Mouse (Mus musculus): ENCODE results near the gene Nacc1. TPM values are rescaled to one million over a fixed set of nuclear protein-coding genes. Genes with fewer than 3 reads are reported as not detected.
A peak's percentile ranks its signal among the peaks of the same experiment; 100 is the strongest.

The Nacc1 gene
- total RNA-seq, 1 experiment from 2014 or later = 68.3 TPM

DNA sequence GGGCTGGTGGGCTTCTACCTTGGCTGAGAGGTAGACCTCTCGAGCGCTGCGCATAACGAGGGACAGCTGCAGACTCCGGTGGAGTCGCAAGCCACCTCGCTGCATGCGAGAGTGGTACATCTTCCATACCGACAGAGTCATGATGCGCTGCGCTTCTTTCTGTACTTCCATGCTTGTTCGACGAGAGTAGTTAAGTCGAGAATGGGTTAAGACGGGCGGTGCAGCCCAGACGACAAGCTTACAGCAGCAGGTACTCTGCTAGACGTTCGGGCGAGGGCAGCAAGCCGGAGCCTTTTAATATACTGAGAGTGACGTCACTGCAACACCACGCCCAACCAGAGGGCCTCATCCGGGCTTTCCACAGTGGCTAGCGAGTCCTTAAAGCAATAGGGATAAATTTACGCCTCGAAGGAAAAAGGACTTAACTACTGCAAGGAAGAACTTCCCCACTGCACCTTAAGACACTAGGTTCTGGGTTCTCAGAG is 25.0 kb downstream of the Nacc1 start, which contains the start of gene Ier2:
Gene Ier2, minus strand, starts transcription at position 272 of the 485 bp plus-strand sequence.
- DNase-seq = peak; percentile 96

- peak; percentile 67 for DNase-seq
Measured at GRCm38 (mm10) chr8:84661961-84662571, 25.6 kb downstream of the Nacc1 start.

DNA sequence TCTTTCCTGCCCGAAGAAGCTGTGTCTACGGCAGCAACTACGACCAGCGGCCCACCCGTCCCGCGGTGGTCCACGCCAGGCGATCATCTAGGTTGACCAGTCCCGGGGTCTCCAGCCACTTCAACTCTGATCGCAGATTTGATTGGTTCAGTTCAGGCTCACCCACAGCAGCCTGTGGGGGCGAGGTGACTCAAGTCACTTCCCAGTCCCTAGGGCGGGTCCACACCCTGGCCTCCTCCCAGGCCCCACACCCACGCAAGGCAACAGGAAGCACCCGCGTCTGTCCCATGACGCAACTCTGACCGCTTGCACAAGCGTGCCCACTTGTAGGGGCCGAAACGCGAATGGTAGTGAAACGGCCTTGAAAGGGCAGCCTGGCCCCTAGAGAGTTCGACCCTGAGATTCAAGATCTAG is 26.2 kb downstream of the Nacc1 start:
- DNase-seq = peak; percentile 95

- DNase-seq = peak; percentile 74
Measured at GRCm38 (mm10) chr8:84660819-84661457, 26.7 kb downstream of the Nacc1 start.

GRCm38 (mm10) chr8:84659936-84660818 is 27.5 kb downstream of the Nacc1 start:
- DNase-seq = peak; percentile 77

DNA sequence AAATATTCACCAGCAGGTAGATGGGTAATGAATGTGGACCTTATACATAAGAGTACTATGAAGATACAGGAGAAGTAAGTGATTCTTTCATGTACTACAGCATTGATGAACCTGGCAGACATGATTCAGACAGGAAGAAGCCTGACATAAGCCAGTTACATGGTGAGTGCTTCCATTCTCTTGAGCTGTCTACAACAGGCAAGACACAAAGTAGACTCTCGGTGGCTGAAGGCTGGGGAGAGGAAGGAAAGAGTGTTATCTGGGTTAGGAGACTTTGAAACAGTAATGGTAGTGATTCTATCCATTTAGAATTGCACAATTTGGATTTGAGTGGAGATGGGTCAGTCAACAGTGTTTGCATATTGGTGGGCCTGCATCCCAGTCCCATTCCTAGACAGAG is 28.7 kb downstream of the Nacc1 start:
- no peak for DNase-seq

DNA sequence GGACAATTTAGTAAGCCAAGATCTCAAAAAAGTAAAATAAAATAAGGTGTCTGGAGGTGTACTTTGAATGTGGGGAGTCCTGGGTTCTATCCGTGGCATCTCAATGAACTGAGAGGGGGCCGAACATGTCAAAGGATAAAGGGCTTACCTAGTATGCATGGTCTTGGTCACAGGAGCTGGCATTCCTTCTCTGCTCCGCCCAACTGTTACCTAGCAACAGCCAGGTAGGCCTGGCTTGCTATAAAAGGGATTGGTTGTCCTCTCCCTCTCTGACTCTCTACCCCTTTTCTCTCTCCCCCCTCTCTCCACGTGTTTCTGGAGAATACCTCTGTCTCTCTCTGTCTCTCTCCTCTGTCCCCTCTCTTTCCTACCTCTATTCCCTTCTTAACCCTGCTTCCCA is 30.0 kb downstream of the Nacc1 start:
- DNase-seq = no peak

GRCm38 (mm10) chr8:84657203-84657602 is 30.5 kb downstream of the Nacc1 start:
- DNase-seq = no peak

GRCm38 (mm10) chr8:84656641-84657126 is 31.0 kb downstream of the Nacc1 start:
- DNase-seq = peak; percentile 86

GRCm38 (mm10) chr8:84656191-84656525 is 31.5 kb downstream of the Nacc1 start:
- peak; percentile 34 for DNase-seq

GRCm38 (mm10) chr8:84655336-84656190 is 32.1 kb downstream of the Nacc1 start:
- peak; percentile 50 for DNase-seq

GRCm38 (mm10) chr8:84654597-84654996 is 33.1 kb downstream of the Nacc1 start:
- no peak for DNase-seq

DNA sequence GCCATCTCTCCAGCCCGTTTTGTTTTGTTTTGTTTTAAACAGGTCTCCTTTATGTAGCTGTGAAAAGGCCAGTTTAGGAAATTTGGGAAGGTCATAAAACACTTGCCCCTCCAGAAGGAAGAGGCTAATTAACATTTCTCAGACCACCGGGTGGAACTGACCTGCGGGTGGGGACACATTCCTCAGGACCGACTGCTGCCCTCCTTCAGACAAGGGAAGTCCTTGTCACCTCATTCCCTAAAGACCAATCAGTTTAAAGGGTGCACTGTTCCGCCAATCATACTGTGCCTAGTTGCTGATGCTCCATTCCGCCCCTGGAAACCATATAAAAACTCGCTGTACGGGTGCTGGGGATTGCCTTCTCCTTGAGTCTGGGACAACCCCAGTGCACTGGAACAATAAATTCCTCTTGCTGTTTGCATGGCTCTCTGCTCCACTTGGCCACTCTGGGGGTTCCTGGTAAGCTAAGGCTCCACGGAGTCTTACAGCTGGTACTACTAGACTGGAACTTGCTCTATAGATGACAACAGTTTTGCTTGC is 34.5 kb downstream of the Nacc1 start:
- no peak for DNase-seq

DNA sequence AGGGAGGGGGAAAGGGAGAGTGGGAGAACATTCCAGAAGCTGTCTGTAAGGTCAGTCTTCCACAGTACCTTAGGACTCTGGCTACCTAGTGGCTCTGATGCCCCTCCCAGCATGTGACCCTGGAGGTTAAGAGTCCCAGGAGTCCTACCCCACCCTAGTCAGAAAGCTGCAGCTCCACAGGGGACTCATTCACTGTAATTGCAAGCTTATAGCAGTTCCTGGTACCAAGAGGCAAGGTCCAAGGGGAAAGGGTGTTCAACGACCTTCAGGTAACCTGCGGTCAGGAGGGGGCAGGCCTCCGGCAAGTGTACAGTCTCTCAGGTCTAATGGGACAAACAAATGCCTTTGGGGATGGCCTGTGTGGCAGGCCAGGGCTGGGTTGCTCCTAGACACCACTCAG is 37.4 kb downstream of the Nacc1 start:
- DNase-seq = no peak

DNA sequence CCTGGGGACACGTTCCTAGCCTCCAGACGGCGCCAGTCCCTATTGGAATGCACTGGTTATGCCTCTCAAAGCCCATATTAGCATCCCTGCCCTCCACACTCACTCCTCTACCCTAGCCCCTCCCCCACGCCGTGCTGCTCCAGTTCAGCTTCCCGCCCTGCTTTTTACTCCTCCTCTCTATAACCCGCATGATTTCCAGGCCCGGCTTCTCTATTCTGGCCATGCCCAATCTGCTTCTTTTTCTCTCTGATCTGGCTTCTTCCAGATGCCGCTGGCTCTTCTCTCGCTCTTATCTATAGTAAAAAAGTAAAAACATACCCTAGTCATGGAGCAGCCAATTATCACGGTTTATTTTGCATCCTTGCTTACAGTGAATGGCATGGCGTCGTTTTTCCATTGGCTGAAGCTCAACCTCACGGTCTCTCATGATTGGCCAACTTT is 40.2 kb downstream of the Nacc1 start:
- peak; percentile 39 for DNase-seq

- DNase-seq = no peak
Measured at GRCm38 (mm10) chr8:84646800-84647199, 40.9 kb downstream of the Nacc1 start.

GRCm38 (mm10) chr8:84643019-84643418 is 44.6 kb downstream of the Nacc1 start:
- no peak for DNase-seq

- no peak for DNase-seq
Measured at GRCm38 (mm10) chr8:84641578-84642361, 45.9 kb downstream of the Nacc1 start.

GRCm38 (mm10) chr8:84640617-84641294 is 46.9 kb downstream of the Nacc1 start:
- no peak for DNase-seq

DNA sequence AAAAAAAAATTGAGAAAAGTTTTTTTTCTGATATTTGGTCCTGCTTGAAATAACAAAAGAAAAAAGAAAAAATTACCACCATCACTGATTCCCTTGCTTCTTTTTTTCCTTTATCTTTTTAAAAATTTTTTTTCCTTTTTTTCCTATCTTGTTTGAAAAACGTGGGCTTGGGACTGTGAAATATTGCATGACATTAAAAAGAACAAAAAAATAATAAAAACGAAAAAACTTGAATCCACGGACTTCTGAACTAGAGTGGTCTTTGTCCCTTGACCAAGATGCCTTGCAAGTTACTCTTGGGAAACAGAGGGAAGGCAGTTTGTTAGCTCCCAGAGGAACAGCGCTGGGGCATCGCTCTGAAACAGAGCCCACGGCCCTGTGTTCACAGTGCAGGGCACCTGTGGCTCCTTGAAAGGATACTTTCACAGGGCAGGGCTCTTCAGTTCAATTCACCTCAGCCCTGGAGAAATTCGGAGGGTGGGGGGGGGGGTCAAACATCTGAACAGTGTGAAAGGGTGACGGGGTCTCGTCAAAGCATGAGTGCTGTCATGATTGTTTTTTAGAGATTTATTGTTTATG is 47.6 kb downstream of the Nacc1 start:
- DNase-seq = no peak

Data from adrenal gland, postnatal 14 days (tissue).